Mouse (Mus musculus) G1E (cell line): ENCODE measurements around the gene Myh9. TPM values are rescaled to one million over a fixed set of nuclear protein-coding genes. Genes with fewer than 3 reads are reported as not detected.

Source experiments
- ATAC-seq: 2 replicates; pipeline ENCODE4 v1.8.0; 2016; ENCODE audit warnings: mild to moderate bottlenecking; ENCODE audit not compliant: insufficient number of reproducible peaks, poor library complexity, low FRiP score, severe bottlenecking; ENCODE audit errors: extremely low read depth
- DNase-seq: peaks from one replicate; pipeline ENCODE4 v3.0.0; 2012; ENCODE audit warnings: low spot score
- H3K27me3 ChIP-seq: 2 replicates; pipeline ENCODE4 v1.6.1; 2012; ENCODE audit warnings: mild to moderate bottlenecking, low read length, inconsistent platforms; ENCODE audit not compliant: insufficient read depth
- H3K36me3 ChIP-seq: replicated peaks from 2 replicates; pipeline ENCODE3; 2012; ENCODE audit warnings: mild to moderate bottlenecking, inconsistent platforms
- H3K4me1 ChIP-seq: 2 replicates; pipeline ENCODE4 v1.6.1; 2012; ENCODE audit warnings: low read depth, low read length, inconsistent platforms, mixed read lengths; ENCODE audit not compliant: insufficient read depth
- H3K4me3 ChIP-seq: 2 replicates; pipeline ENCODE4 v1.5.1; 2012; ENCODE audit warnings: low read depth, mild to moderate bottlenecking, inconsistent platforms, low read length, moderate library complexity, mixed read lengths
- H3K9me3 ChIP-seq: replicated peaks from 2 replicates; pipeline ENCODE4 v1.6.1; 2012; ENCODE audit warnings: inconsistent platforms
- CTCF ChIP-seq: IDR thresholded peaks from 2 replicates; pipeline ENCODE4 v1.5.1; 2012; ENCODE audit warnings: low read depth, low read length, inconsistent platforms, mixed read lengths
- GATA1 ChIP-seq: IDR thresholded peaks from 2 replicates; pipeline ENCODE4 v1.6.1; 2012; ENCODE audit warnings: borderline replicate concordance, low read length, inconsistent platforms, mixed read lengths
- GATA2 ChIP-seq: IDR thresholded peaks from 2 replicates; pipeline ENCODE4 v1.6.1; 2012; ENCODE audit warnings: low read depth, low read length, inconsistent platforms, borderline replicate concordance
- POLR2AphosphoS5 ChIP-seq: IDR thresholded peaks from 2 replicates; pipeline ENCODE4 v1.6.1; 2012; ENCODE audit warnings: low read depth, low read length, inconsistent platforms; ENCODE audit not compliant: insufficient replicate concordance
- TAL1 ChIP-seq: conservative IDR thresholded peaks from 2 replicates; pipeline ENCODE4 v1.6.1; 2012; ENCODE audit warnings: low read depth, low read length, inconsistent platforms, mixed read lengths
- polyA plus RNA-seq: library from polyadenylated mRNA; stranded (reverse); fragments of >175 nt; gene quantifications from 2 replicates; pipeline ENCODE4 v1.2.3, GENCODE M21; 2012
- total RNA-seq, 2 experiments: library from RNA; stranded (forward) in 1 of 2; stranded (reverse) in 1 of 2; fragments of 200-1000 nt in 1 of 2; fragments of >200 nt in 1 of 2; fragmentation: Nextera tagmentation in 1 of 2; gene quantifications; 2 replicates each; pipeline ENCODE4 v1.2.3; 2014 to 2017

Myh9 gene
- total and polyA plus RNA-seq, 3 experiments, result 132 to 198 (median 171) TPM

- ATAC-seq (no peak), DNase-seq (no peak)
- Histone ChIP-seq H3K4me1 (peaks cover 15% of the 10 kb centered on the region; the same call in 1 of the 2 replicates), H3K9me3 (no peaks in the 10 kb centered on the region), H3K4me3 (no peak overlapping the region), H3K36me3 (peaks cover 34% of the 10 kb centered on the region), H3K27me3 (peaks cover 12% of the 10 kb centered on the region)
- TF ChIP-seq GATA1 (no peak), GATA2 (no peak), POLR2AphosphoS5 (no peak), CTCF (no peak), TAL1 (no peak)
These were observed 84.3 kb downstream of the Myh9 start for GRCm38 (mm10) chr15:77757586-77758226.

GRCm38 (mm10) chr15:77756848-77757247 is 85.1 kb downstream of the Myh9 start, which contains the start of gene Apol8:
Gene Apol8, minus strand, starts transcription at chr15:77757003.
- H3K4me1 ChIP-seq, result peaks cover 15% of the 10 kb centered on the region; the same call in 1 of the 2 replicates
- no peak within 1 kb of the TSS for H3K4me3 ChIP-seq
- H3K9me3 ChIP-seq, result no peaks in the 10 kb centered on the region
- H3K27me3 ChIP-seq, result peaks cover 17% of the 10 kb centered on the region
- DNase-seq, result peak; percentile 72
- ATAC-seq, result 0 out of 2 replicates have a peak, but pooled peaks have one; percentile 22
- TF ChIP-seq GATA2, result no peak
- no peak for TF ChIP-seq GATA1
- TF ChIP-seq CTCF, result peak; percentile 96
- no peak for TF ChIP-seq TAL1
- H3K36me3 ChIP-seq, result peaks cover 26% of the 10 kb centered on the region

DNA sequence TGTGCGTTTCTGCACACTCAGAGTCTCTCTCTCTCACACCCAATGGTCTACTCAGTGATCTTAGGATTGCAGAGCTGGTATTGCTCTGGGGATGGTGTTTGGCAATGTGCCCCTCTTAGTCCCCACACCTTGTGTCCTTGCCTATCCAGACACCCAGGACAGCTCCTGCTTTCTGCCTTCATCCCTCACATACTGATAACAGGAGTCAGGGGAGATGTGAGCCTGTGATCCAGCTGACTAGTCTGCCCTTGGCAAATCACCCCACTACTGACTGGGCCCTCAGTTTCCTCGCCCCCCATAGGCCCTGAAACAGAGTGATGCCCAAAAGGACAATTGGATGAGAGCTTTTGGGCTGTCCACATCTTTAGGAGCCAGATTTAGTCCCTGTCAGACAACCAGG is 85.9 kb downstream of the Myh9 start:
- TF ChIP-seq GATA1 (no peak), TAL1 (no peak), GATA2 (no peak), POLR2AphosphoS5 (no peak), CTCF (no peak)
- H3K36me3 ChIP-seq, result peaks cover 18% of the 10 kb centered on the region
- H3K9me3 ChIP-seq, result no peaks in the 10 kb centered on the region
- no peak overlapping the region for H3K4me3 ChIP-seq
- DNase-seq (no peak), ATAC-seq (no peak)
- H3K4me1 ChIP-seq, result peaks cover 15% of the 10 kb centered on the region; the same call in 1 of the 2 replicates
- H3K27me3 ChIP-seq, result peaks cover 17% of the 10 kb centered on the region

- DNase-seq, result no peak
- Histone ChIP-seq H3K27me3 (peaks cover 17% of the 10 kb centered on the region), H3K4me1 (peaks cover 15% of the 10 kb centered on the region; the same call in 1 of the 2 replicates), H3K9me3 (no peaks in the 10 kb centered on the region), H3K36me3 (peaks cover 8% of the 10 kb centered on the region), H3K4me3 (no peak overlapping the region)
- no peak for TF ChIP-seq CTCF
- TF ChIP-seq GATA1, result no peak
- no peak for TF ChIP-seq TAL1
- TF ChIP-seq POLR2AphosphoS5, result no peak
- TF ChIP-seq GATA2, result no peak
- no peak for ATAC-seq
These were observed 86.8 kb downstream of the Myh9 start for GRCm38 (mm10) chr15:77755132-77755531.

DNA sequence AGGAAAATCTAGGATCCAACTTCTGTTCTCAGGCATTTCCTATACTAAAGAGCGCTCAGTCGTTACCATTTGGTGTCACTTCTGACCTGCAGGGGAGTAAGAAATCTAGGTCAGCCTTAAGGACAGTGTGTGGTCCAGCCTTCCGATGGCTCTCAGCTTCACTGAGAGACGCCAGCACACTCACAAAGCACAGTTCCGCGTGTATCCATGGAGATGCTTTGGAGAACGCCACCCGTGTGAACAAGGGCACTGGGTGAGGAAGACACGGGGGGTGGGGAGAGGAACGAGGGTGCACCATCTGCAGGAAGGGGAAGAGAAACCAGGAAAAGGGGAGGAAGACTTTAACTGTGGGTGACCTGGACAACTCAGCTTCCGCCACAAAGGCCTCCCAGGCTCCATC is 89.5 kb downstream of the Myh9 start:
- peaks cover 15% of the 10 kb centered on the region; the same call in 1 of the 2 replicates for H3K4me1 ChIP-seq

GRCm38 (mm10) chr15:77750461-77750860 is 91.5 kb downstream of the Myh9 start:
- Histone ChIP-seq H3K36me3 (no peaks in the 10 kb centered on the region), H3K27me3 (peaks cover 37% of the 10 kb centered on the region), H3K9me3 (peaks cover 2% of the 10 kb centered on the region; the same call in 1 of the 2 replicates), H3K4me3 (no peak overlapping the region), H3K4me1 (peaks cover 7% of the 10 kb centered on the region; the same call in 1 of the 2 replicates)
- no peak for DNase-seq
- no peak for ATAC-seq
- TF ChIP-seq TAL1 (no peak), CTCF (peak; percentile 25; the same call in 1 of the 2 replicates), GATA2 (no peak)

More for the DNA sequence above, 89.5 kb downstream of the Myh9 start:
- ATAC-seq, result no peak
- Histone ChIP-seq H3K36me3 (no peaks in the 10 kb centered on the region), H3K4me3 (no peak overlapping the region), H3K27me3 (peaks cover 29% of the 10 kb centered on the region), H3K9me3 (peaks cover 2% of the 10 kb centered on the region; the same call in 1 of the 2 replicates)
- no peak for TF ChIP-seq POLR2AphosphoS5
- no peak for DNase-seq
